Mouse (Mus musculus) lung, postnatal 0 days (tissue): ENCODE measurements around the gene Cog6. TPM values are rescaled to one million over a fixed set of nuclear protein-coding genes. Genes with fewer than 3 reads are reported as not detected.

Source experiments
- ATAC-seq: fragments of 200-750 bp; cut with Nextera tagmentation; 2 replicates; pipeline ENCODE4 v1.8.0; 2017; ENCODE audit warnings: moderate library complexity
- DNase-seq: peaks from one replicate; pipeline ENCODE4 v3.0.0-alpha.2; 2016; ENCODE audit warnings: low spot score
- H3K27ac ChIP-seq: fragments of 300-500 bp; sonication (generic); 2 replicates; pipeline ENCODE4 v1.5.1; 2014; ENCODE audit warnings: antibody characterized with exemption, mild to moderate bottlenecking, low read length, mixed read lengths
- H3K27me3 ChIP-seq: fragments of 300-500 bp; sonication (generic); replicated peaks from 2 replicates; pipeline ENCODE4 v1.6.1; 2014; ENCODE audit warnings: low read length, mixed read lengths; ENCODE audit not compliant: insufficient read depth
- H3K36me3 ChIP-seq: fragments of 300-500 bp; sonication (generic); 2 replicates; pipeline ENCODE4 v1.6.1; 2014; ENCODE audit warnings: low read length, mixed read lengths; ENCODE audit not compliant: insufficient read depth
- H3K4me1 ChIP-seq: fragments of 300-500 bp; sonication (generic); 2 replicates; pipeline ENCODE4 v1.6.1; 2014; ENCODE audit warnings: antibody characterized with exemption, low read depth, low read length, mixed read lengths; ENCODE audit not compliant: insufficient read depth
- H3K4me2 ChIP-seq: fragments of 300-500 bp; sonication (generic); replicated peaks from 2 replicates; pipeline ENCODE4 v1.6.1; 2014; ENCODE audit warnings: low read depth, mild to moderate bottlenecking, low read length, moderate library complexity, mixed read lengths
- H3K4me3 ChIP-seq: fragments of 300-500 bp; sonication (generic); 2 replicates; pipeline ENCODE4 v1.5.1; 2014; ENCODE audit warnings: low read depth, low read length
- H3K9ac ChIP-seq: fragments of 300-500 bp; sonication (generic); replicated peaks from 2 replicates; pipeline ENCODE4 v1.6.1; 2014; ENCODE audit warnings: low read depth, mild to moderate bottlenecking
- H3K9me3 ChIP-seq: fragments of 300-500 bp; sonication (generic); 2 replicates; pipeline ENCODE4 v1.6.1; 2016; ENCODE audit warnings: low read length, mixed read lengths
- CTCF ChIP-seq: IDR thresholded peaks from 2 replicates; pipeline ENCODE4 v1.5.1; 2016; ENCODE audit warnings: antibody characterized with exemption, mild to moderate bottlenecking
- EP300 ChIP-seq: IDR thresholded peaks from 2 replicates; pipeline ENCODE4 v1.6.1; 2016; ENCODE audit warnings: antibody characterized with exemption, mild to moderate bottlenecking, control low read depth
- WGBS: fragments of 180-500 bp; shearing (Covaris S2); extraction: QIAGEN DNeasy Blood & Tissue Kit; methylation state at CpG from one replicate; pipeline ENCODE4 v1.1.7; 2014; 5-methylcytosine and 5-hydroxymethylcytosine counted together
- polyA plus RNA-seq: library from polyadenylated mRNA; unstranded; fragments of >200 nt; fragmentation: Nextera tagmentation; extraction: Ambion mirVana; gene quantifications from 2 replicates; pipeline ENCODE4 v1.2.1, GENCODE M21; 2015

Gene Cog6
- polyA plus RNA-seq, 1 experiment from 2014 or later: 33.2 TPM

GRCm38 (mm10) chr3:52937739-52938306, 79.2 kb downstream of the Cog6 start:
- H3K9ac ChIP-seq: no peak overlapping the region
- no peaks in the 10 kb centered on the region for H3K27me3 ChIP-seq
- 0 out of 2 replicates have a peak, but pooled peaks have one; percentile 9 for TF ChIP-seq EP300
- no peak for TF ChIP-seq CTCF
- H3K27ac ChIP-seq: peak overlapping the region; percentile 54
- H3K4me2 ChIP-seq: no peak overlapping the region
- 49% methylated on average over 6 of the region's 6 CpGs for WGBS
- H3K9me3 ChIP-seq: no peaks in the 10 kb centered on the region
- ATAC-seq (peak; percentile 73), DNase-seq (peak; percentile 41)
- H3K4me3 ChIP-seq: no peak overlapping the region
- H3K36me3 ChIP-seq: no peaks in the 10 kb centered on the region
- H3K4me1 ChIP-seq: no peaks in the 10 kb centered on the region; the same call in 1 of the 2 replicates

DNA sequence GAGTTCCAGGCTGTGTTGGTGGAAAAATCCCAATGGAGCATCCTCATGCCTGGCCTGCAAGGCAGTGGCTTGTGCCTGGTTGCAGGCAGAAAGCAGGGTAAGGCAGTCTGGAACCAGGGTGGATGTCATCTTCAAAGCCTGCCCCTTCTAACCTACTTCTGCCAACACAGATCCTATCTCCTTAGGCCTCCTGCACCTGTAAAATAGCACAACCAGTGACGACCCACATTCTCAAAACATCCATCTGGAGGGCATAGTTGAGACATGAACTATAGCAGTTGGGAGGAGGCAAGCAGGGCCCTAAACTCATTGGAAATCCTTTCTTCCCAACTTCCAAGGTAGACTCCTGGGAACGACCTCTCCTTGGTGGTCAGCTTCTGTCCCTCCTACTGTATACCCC, 85.1 kb downstream of the Cog6 start:
- TF ChIP-seq CTCF (no peak), EP300 (no peak)
- Histone ChIP-seq H3K4me3 (no peak overlapping the region), H3K4me2 (no peak overlapping the region), H3K9ac (no peak overlapping the region), H3K9me3 (no peaks in the 10 kb centered on the region), H3K36me3 (no peaks in the 10 kb centered on the region), H3K27me3 (no peaks in the 10 kb centered on the region), H3K27ac (no peak overlapping the region), H3K4me1 (no peaks in the 10 kb centered on the region)
- WGBS: 82% methylated on average over 2 of the region's 2 CpGs
- DNase-seq (no peak), ATAC-seq (no peak)

Other genes with a start within 250 kb of the Cog6 start
- gene Lhfp, start 24.3 kb upstream of the Cog6 start, polyA plus RNA-seq: 158 and 178 TPM in 2 replicates